Mouse (Mus musculus): ENCODE data around the gene Figla. TPM values are rescaled to one million over a fixed set of nuclear protein-coding genes. Genes with fewer than 3 reads are reported as not detected.

Figla gene
- polyA plus RNA-seq (2015; fragmentation: Illumina TruSeq; extraction: RNeasy Lipid Tissue Mini Kit (QIAGEN cat#74804); ENCODE audit: insufficient read depth, low read depth, low replicate concordance) = not detected

DNA sequence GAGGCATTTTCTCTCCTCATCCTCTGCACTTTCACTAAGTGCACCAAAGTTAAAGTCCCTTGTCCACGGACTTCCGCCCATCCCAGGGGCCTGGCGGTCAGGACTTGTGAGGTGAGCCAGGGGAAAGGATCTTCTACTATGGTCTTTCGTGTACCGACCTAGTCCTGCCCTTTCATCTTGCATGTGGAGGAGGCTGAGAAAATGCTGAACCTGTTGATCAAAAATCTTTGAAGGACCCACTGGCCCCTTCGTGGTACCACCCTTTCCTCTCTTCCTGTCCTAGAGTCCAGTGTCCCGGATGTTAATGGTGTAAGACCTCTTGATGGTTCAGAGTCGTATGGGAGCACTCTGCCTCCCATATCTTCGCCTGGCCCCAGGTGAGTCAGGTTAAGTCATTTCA, at the start of gene Figla:
Gene Figla, plus strand, starts transcription at position 301 of the 400 bp plus-strand sequence.

DNA sequence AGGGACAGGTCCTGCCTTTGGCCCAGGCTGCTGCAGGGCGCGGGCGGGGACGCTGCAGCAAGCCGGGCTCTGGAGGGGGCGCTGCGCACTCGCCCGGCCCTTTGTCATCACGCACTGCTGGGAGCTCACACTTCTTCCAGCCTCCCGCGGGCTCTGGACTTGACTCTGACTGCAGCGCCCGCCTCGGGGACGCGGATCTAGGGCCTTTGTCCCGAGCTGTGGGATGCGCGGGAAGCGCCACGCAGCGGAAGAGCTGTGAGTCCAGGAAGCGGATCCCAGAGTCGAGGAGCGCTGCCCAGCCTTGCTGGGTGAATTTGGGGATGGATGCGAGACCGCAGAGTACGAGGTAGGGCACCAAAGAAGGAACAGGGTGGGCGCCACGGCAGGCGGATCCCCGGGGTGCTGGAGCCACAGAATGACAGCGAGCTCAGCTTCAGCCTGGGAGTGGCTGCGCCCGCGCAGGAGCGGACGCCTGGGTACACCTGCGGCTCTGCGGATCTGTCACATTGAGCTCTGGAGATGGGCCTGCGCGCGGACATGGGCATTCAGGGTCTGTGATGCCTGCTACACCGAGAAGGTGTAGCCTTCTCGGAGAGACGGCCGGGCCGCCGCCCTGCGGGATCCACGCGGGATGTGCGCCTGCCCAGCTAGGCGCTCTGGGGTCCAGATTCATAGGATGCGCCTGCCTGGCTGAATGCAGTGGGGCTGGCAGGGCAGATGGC, 12.8 kb downstream of the Figla start, which contains the start of gene Add2:
Gene Add2, plus strand, starts transcription at position 81 of the 722 bp plus-strand sequence.

Other genes with a start within 250 kb of the Figla start
- gene Nat8f6, start 195.2 kb upstream of the Figla start, polyA plus RNA-seq (2015; fragmentation: Illumina TruSeq; extraction: RNeasy Lipid Tissue Mini Kit (QIAGEN cat#74804); ENCODE audit: insufficient read depth, low read depth, low replicate concordance) = 1.5 TPM
- gene Nat8f5, start 195.2 kb upstream of the Figla start, polyA plus RNA-seq (2015; fragmentation: Illumina TruSeq; extraction: RNeasy Lipid Tissue Mini Kit (QIAGEN cat#74804); ENCODE audit: insufficient read depth, low read depth, low replicate concordance) = not detected
- 18.7 TPM for gene Nat8, start 184.1 kb upstream of the Figla start, polyA plus RNA-seq (2015; fragmentation: Illumina TruSeq; extraction: RNeasy Lipid Tissue Mini Kit (QIAGEN cat#74804); ENCODE audit: insufficient read depth, low read depth, low replicate concordance)
- 0.31 TPM for gene Nat8f2, start 147.0 kb upstream of the Figla start, polyA plus RNA-seq (2015; fragmentation: Illumina TruSeq; extraction: RNeasy Lipid Tissue Mini Kit (QIAGEN cat#74804); ENCODE audit: insufficient read depth, low read depth, low replicate concordance)
- 3.1 TPM for gene Nat8f4, start 111.3 kb upstream of the Figla start, polyA plus RNA-seq (2015; fragmentation: Illumina TruSeq; extraction: RNeasy Lipid Tissue Mini Kit (QIAGEN cat#74804); ENCODE audit: insufficient read depth, low read depth, low replicate concordance)
- gene Tprkb, start 104.3 kb upstream of the Figla start, polyA plus RNA-seq (2015; fragmentation: Illumina TruSeq; extraction: RNeasy Lipid Tissue Mini Kit (QIAGEN cat#74804); ENCODE audit: insufficient read depth, low read depth, low replicate concordance) = 10.5 TPM
- gene Nat8f1, start 100.5 kb upstream of the Figla start, polyA plus RNA-seq (2015; fragmentation: Illumina TruSeq; extraction: RNeasy Lipid Tissue Mini Kit (QIAGEN cat#74804); ENCODE audit: insufficient read depth, low read depth, low replicate concordance) = 28.5 TPM
- gene Dusp11, start 54.5 kb upstream of the Figla start, polyA plus RNA-seq (2015; fragmentation: Illumina TruSeq; extraction: RNeasy Lipid Tissue Mini Kit (QIAGEN cat#74804); ENCODE audit: insufficient read depth, low read depth, low replicate concordance) = 21.0 TPM
- 0.13 TPM for gene Add2, start 12.5 kb downstream of the Figla start, polyA plus RNA-seq (2015; fragmentation: Illumina TruSeq; extraction: RNeasy Lipid Tissue Mini Kit (QIAGEN cat#74804); ENCODE audit: insufficient read depth, low read depth, low replicate concordance)
- 1.2 TPM for gene Tgfa, start 179.1 kb downstream of the Figla start, polyA plus RNA-seq (2015; fragmentation: Illumina TruSeq; extraction: RNeasy Lipid Tissue Mini Kit (QIAGEN cat#74804); ENCODE audit: insufficient read depth, low read depth, low replicate concordance)

Measured in pancreas, adult 10 weeks (tissue).